Mouse (Mus musculus) brain, embryonic 14.5 days (tissue): ENCODE measurements around the gene Entpd1.

ENCODE experiments used
- CTCF ChIP-seq: fragments of 200-500 bp; IDR thresholded peaks from 2 replicates; pipeline ENCODE4 v1.5.1; 2012; ENCODE audit warnings: inconsistent platforms, mild to moderate bottlenecking, moderate library complexity, borderline replicate concordance; ENCODE audit not compliant: insufficient read depth, insufficient read length; ENCODE audit errors: extremely low read depth
- POLR2A ChIP-seq: fragments of 200-500 bp; IDR thresholded peaks from 2 replicates; pipeline ENCODE4 v1.6.1; 2012; ENCODE audit warnings: mild to moderate bottlenecking, inconsistent platforms, borderline replicate concordance; ENCODE audit not compliant: poor library complexity, insufficient read depth, insufficient read length, severe bottlenecking; ENCODE audit errors: extremely low read depth

DNA sequence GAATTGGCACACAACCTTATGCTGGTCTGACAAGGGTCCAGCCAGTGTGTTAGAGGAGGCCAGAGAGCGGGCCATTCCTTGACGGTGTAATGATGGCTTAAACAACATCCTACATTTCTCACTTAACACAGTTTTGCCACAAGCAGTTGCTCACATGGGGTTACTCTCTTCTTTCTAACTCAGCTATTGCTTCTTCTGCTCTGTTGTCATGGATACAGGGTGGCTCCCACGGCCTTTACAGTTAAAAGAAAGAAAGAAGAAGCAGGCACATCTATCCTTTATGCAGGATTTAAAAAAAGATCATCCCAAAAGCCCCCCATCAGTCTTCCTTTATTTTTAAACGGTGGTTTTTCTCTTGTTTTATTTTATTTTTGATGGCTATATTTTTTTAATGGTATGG lies 121.7 kb downstream of the Entpd1 start:
- no peak for TF ChIP-seq CTCF
- no peak for TF ChIP-seq POLR2A
